Mouse (Mus musculus): Measurements from ENCODE around the gene Tor2a. TPM values are rescaled to one million over a fixed set of nuclear protein-coding genes. Genes with fewer than 3 reads are reported as not detected.

The Tor2a gene
- total RNA-seq, 1 experiment from 2014 or later: 30.8 TPM

Small RNAs within 50 kb of the gene (microRNA-seq; reads per million reads assigned to microRNA genes)
- gene Mir2861: 0 to 0.36 reads per million in 2 experiments
- gene Mir3960: 0 reads per million in 2 experiments

Other genes with a start within 250 kb of the Tor2a start
- gene Fam102a, start 221.9 kb upstream of the Tor2a start, total RNA-seq (2021): 32.3 and 35.5 TPM in 2 replicates
- 63.7 and 66.8 TPM in 2 replicates for gene Dpm2, start 186.4 kb upstream of the Tor2a start, total RNA-seq (2021)
- gene Pip5kl1, start 182.4 kb upstream of the Tor2a start, total RNA-seq (2021): not detected in 2 replicates
- not detected in 2 replicates for gene 9430097D07Rik, start 181.6 kb upstream of the Tor2a start, total RNA-seq (2021)
- gene St6galnac4, start 170.1 kb upstream of the Tor2a start, total RNA-seq (2021): 8.8 and 9.4 TPM in 2 replicates
- gene St6galnac6, start 157.5 kb upstream of the Tor2a start, total RNA-seq (2021): 48.4 and 56.0 TPM in 2 replicates
- 43.4 and 61.9 TPM in 2 replicates for gene Ak1, start 135.5 kb upstream of the Tor2a start, total RNA-seq (2021)
- 105 and 106 TPM in 2 replicates for gene Eng, start 110.6 kb upstream of the Tor2a start, total RNA-seq (2021)
- 12.5 and 15.4 TPM in 2 replicates for gene Fpgs, start 53.1 kb upstream of the Tor2a start, total RNA-seq (2021)
- gene Cdk9, start 44.2 kb upstream of the Tor2a start, total RNA-seq (2021): 83.6 and 96.8 TPM in 2 replicates
- 14.3 and 23.7 TPM in 2 replicates for gene Sh2d3c, start 36.2 kb upstream of the Tor2a start, total RNA-seq (2021)
- not detected in 2 replicates for gene 6330409D20Rik, start 16.2 kb upstream of the Tor2a start, total RNA-seq (2021)
- gene Ttc16, start 18.4 kb downstream of the Tor2a start, total RNA-seq (2021): 0.15 and 0.24 TPM in 2 replicates
- gene Ptrh1, start 18.6 kb downstream of the Tor2a start, total RNA-seq (2021): 5.7 and 5.9 TPM in 2 replicates
- gene Cfap157, start 27.2 kb downstream of the Tor2a start, total RNA-seq (2021): not detected in 2 replicates
- 15.6 and 22.2 TPM in 2 replicates for gene Stxbp1, start 90.0 kb downstream of the Tor2a start, total RNA-seq (2021)
- 14.0 and 15.2 TPM in 2 replicates for gene Fam129b, start 118.9 kb downstream of the Tor2a start, total RNA-seq (2021)
- 133 and 250 TPM in 2 replicates for gene Rpl12, start 204.3 kb downstream of the Tor2a start, total RNA-seq (2021)
- gene Lrsam1, start 204.4 kb downstream of the Tor2a start, total RNA-seq (2021): 17.4 and 28.7 TPM in 2 replicates
- gene Slc2a8, start 224.8 kb downstream of the Tor2a start, total RNA-seq (2021): 15.0 and 24.4 TPM in 2 replicates